Mouse (Mus musculus): ENCODE measurements around the gene Rsrc1. TPM values are rescaled to one million over a fixed set of nuclear protein-coding genes. Genes with fewer than 3 reads are reported as not detected.

Rsrc1 gene
- polyA plus RNA-seq, 1 experiment from 2014 or later, result 30.6 TPM

DNA sequence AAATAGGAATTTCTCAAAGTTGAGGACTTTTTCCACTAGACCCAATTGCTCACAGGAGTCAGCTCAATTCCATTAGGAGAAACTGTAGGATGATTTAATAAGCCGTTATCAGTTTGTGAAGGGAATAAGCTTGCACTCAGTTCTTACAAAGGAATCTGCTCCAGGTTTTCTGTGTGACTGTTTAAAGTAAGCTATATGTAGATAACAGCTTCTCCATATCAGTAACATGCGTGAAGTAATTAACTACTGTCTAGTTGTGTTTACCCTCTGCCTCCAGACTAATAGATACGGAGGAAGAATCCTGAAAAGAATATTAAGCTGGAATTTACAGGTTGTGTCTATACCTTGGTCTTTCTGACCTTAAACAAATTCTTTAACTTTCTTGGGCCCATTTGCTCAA, 299.1 kb downstream of the Rsrc1 start:
- Histone ChIP-seq H3K4me1 (ENCODE audit: control insufficient read depth, insufficient read depth, low read length) (no peaks in the 10 kb centered on the region), H3K4me3 (ENCODE audit: low read depth, low read length) (no peak overlapping the region), H3K9me3 (replicated peaks; ENCODE audit: control insufficient read depth, low read length) (no peaks in the 10 kb centered on the region), H3K9ac (ENCODE audit: low read length) (no peak overlapping the region), H3K27me3 (replicated peaks; ENCODE audit: control insufficient read depth, insufficient read depth, low read length) (no peaks in the 10 kb centered on the region), H3K27ac (ENCODE audit: low read depth, low read length) (no peak overlapping the region), H3K4me2 (ENCODE audit: low read length) (no peak overlapping the region), H3K36me3 (ENCODE audit: control insufficient read depth, insufficient read depth, low read length) (no peaks in the 10 kb centered on the region)
- 83% methylated on average over 3 of the region's 3 CpGs for WGBS
- DNase-seq (ENCODE audit: low spot score) (no peak), ATAC-seq (no peak)

- 100% methylated on average over 1 of the region's 1 CpGs for whole genome bisulfite sequencing
- H3K4me3 ChIP-seq (ENCODE audit: low read depth, low read length), result no peak overlapping the region
- no peak overlapping the region for H3K4me2 ChIP-seq (ENCODE audit: low read length)
- no peaks in the 10 kb centered on the region for H3K36me3 ChIP-seq (ENCODE audit: control insufficient read depth, insufficient read depth, low read length)
- DNase-seq (ENCODE audit: low spot score), result no peak
- no peak overlapping the region for H3K27ac ChIP-seq (ENCODE audit: low read depth, low read length)
- H3K9me3 ChIP-seq (replicated peaks; ENCODE audit: control insufficient read depth, low read length), result no peaks in the 10 kb centered on the region
- H3K27me3 ChIP-seq (replicated peaks; ENCODE audit: control insufficient read depth, insufficient read depth, low read length), result no peaks in the 10 kb centered on the region
- ATAC-seq, result no peak
- no peak overlapping the region for H3K9ac ChIP-seq (ENCODE audit: low read length)
- no peaks in the 10 kb centered on the region for H3K4me1 ChIP-seq (ENCODE audit: control insufficient read depth, insufficient read depth, low read length)
These were observed 302.8 kb downstream of the Rsrc1 start for GRCm38 (mm10) chr3:67284039-67284438.

- peak; percentile 42 for DNase-seq (ENCODE audit: low spot score)
- Histone ChIP-seq H3K36me3 (ENCODE audit: control insufficient read depth, insufficient read depth, low read length) (no peaks in the 10 kb centered on the region), H3K9me3 (replicated peaks; ENCODE audit: control insufficient read depth, low read length) (no peaks in the 10 kb centered on the region), H3K4me2 (ENCODE audit: low read length) (no peak overlapping the region), H3K27ac (ENCODE audit: low read depth, low read length) (no peak overlapping the region), H3K4me1 (ENCODE audit: control insufficient read depth, insufficient read depth, low read length) (no peaks in the 10 kb centered on the region), H3K9ac (ENCODE audit: low read length) (no peak overlapping the region), H3K4me3 (ENCODE audit: low read depth, low read length) (no peak overlapping the region), H3K27me3 (replicated peaks; ENCODE audit: control insufficient read depth, insufficient read depth, low read length) (no peaks in the 10 kb centered on the region)
- 0 out of 2 replicates have a peak, but pooled peaks have one; percentile 34 for ATAC-seq
- 45% methylated on average over 4 of the region's 4 CpGs for WGBS
These were observed 303.7 kb downstream of the Rsrc1 start for GRCm38 (mm10) chr3:67284848-67285247.

- Histone ChIP-seq H3K9ac (ENCODE audit: low read length) (no peak overlapping the region), H3K27ac (ENCODE audit: low read depth, low read length) (no peak overlapping the region), H3K4me1 (ENCODE audit: control insufficient read depth, insufficient read depth, low read length) (no peaks in the 10 kb centered on the region), H3K36me3 (ENCODE audit: control insufficient read depth, insufficient read depth, low read length) (no peaks in the 10 kb centered on the region), H3K4me3 (ENCODE audit: low read depth, low read length) (no peak overlapping the region), H3K27me3 (replicated peaks; ENCODE audit: control insufficient read depth, insufficient read depth, low read length) (no peaks in the 10 kb centered on the region), H3K4me2 (ENCODE audit: low read length) (no peak overlapping the region), H3K9me3 (replicated peaks; ENCODE audit: control insufficient read depth, low read length) (no peaks in the 10 kb centered on the region)
- ATAC-seq (no peak), DNase-seq (ENCODE audit: low spot score) (no peak)
- WGBS, result 94% methylated on average over 7 of the region's 7 CpGs
These were observed 307.5 kb downstream of the Rsrc1 start for GRCm38 (mm10) chr3:67288664-67289063.

GRCm38 (mm10) chr3:67289482-67289881, 308.3 kb downstream of the Rsrc1 start:
- Histone ChIP-seq H3K9ac (ENCODE audit: low read length) (no peak overlapping the region), H3K27ac (ENCODE audit: low read depth, low read length) (no peak overlapping the region), H3K4me2 (ENCODE audit: low read length) (no peak overlapping the region), H3K9me3 (replicated peaks; ENCODE audit: control insufficient read depth, low read length) (no peaks in the 10 kb centered on the region), H3K4me1 (ENCODE audit: control insufficient read depth, insufficient read depth, low read length) (no peaks in the 10 kb centered on the region), H3K36me3 (ENCODE audit: control insufficient read depth, insufficient read depth, low read length) (no peaks in the 10 kb centered on the region), H3K4me3 (ENCODE audit: low read depth, low read length) (no peak overlapping the region), H3K27me3 (replicated peaks; ENCODE audit: control insufficient read depth, insufficient read depth, low read length) (no peaks in the 10 kb centered on the region)
- no peak for ATAC-seq
- DNase-seq (ENCODE audit: low spot score), result no peak
- 84% methylated on average over 6 of the region's 6 CpGs for WGBS

DNA sequence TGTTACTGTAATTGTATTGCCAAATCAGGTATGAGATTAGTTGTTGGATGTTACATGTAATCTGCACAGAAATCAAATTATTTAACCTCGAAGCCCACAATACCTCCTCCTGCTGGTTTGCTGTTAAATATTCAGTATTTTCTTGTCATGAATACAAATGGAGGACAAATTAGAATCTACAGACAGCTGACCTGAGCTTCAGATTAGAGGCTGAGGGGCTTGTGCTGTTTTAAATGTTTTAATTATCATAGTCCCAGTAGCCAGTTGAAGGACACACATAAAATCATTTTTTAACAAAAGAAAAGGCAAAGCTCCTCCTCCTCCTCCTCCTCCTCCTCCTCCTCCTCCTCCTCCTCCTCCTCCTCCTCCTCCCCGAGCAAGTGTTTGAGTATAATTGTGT, 327.5 kb downstream of the Rsrc1 start:
- no peaks in the 10 kb centered on the region for H3K9me3 ChIP-seq (replicated peaks; ENCODE audit: control insufficient read depth, low read length)
- 0 out of 2 replicates have a peak, but pooled peaks cover 3% of the 10 kb centered on the region for H3K4me1 ChIP-seq (ENCODE audit: control insufficient read depth, insufficient read depth, low read length)
- ATAC-seq (no peak), DNase-seq (ENCODE audit: low spot score) (no peak)
- no peak overlapping the region for H3K4me2 ChIP-seq (ENCODE audit: low read length)
- WGBS, result 49% methylated on average over 1 of the region's 2 CpGs
- no peaks in the 10 kb centered on the region for H3K27me3 ChIP-seq (replicated peaks; ENCODE audit: control insufficient read depth, insufficient read depth, low read length)
- no peaks in the 10 kb centered on the region for H3K36me3 ChIP-seq (ENCODE audit: control insufficient read depth, insufficient read depth, low read length)
- H3K9ac ChIP-seq (ENCODE audit: low read length), result no peak overlapping the region
- H3K4me3 ChIP-seq (ENCODE audit: low read depth, low read length), result no peak overlapping the region
- no peak overlapping the region for H3K27ac ChIP-seq (ENCODE audit: low read depth, low read length)

DNA sequence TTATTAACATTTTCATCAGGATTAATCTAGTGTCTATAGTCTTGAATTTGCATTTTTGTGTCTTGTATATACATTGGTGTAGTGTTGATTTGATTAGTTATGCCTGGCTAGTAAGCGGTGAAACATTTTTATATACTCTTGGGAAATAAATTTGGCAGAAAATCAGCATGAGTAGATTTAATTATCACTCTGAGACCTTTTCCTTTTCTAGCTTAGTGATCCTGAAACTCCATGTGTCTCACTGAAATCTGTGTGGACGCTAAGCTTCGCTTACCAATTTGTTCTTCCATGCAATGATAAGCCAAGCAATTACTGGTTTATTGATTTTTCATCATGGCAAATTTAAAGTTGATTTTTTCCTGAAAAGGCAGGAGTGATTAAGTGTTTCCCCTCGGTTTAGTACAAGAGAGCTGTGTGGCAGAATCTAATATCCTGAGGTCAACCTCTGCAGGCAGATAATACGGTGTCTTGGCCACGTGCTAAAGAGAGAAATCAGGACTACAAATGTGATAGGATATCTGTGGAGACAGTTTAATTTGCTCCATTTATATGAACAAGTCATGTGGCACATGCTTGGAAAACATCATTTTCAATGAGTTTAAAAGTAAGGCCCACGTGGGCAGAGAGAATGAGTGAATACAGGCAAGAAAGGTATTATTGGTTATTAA, 328.6 kb downstream of the Rsrc1 start:
- Histone ChIP-seq H3K9ac (ENCODE audit: low read length) (no peak overlapping the region), H3K36me3 (ENCODE audit: control insufficient read depth, insufficient read depth, low read length) (no peaks in the 10 kb centered on the region), H3K4me1 (ENCODE audit: control insufficient read depth, insufficient read depth, low read length) (0 out of 2 replicates have a peak, but pooled peaks cover 3% of the 10 kb centered on the region), H3K27ac (ENCODE audit: low read depth, low read length) (no peak overlapping the region), H3K9me3 (replicated peaks; ENCODE audit: control insufficient read depth, low read length) (no peaks in the 10 kb centered on the region), H3K4me2 (ENCODE audit: low read length) (no peak overlapping the region), H3K4me3 (ENCODE audit: low read depth, low read length) (no peak overlapping the region), H3K27me3 (replicated peaks; ENCODE audit: control insufficient read depth, insufficient read depth, low read length) (no peaks in the 10 kb centered on the region)
- no peak for ATAC-seq
- 68% methylated on average over 7 of the region's 7 CpGs for WGBS
- DNase-seq (ENCODE audit: low spot score), result peak; percentile 48

- Histone ChIP-seq H3K9me3 (replicated peaks; ENCODE audit: control insufficient read depth, low read length) (no peaks in the 10 kb centered on the region), H3K4me1 (ENCODE audit: control insufficient read depth, insufficient read depth, low read length) (0 out of 2 replicates have a peak, but pooled peaks cover 3% of the 10 kb centered on the region), H3K36me3 (ENCODE audit: control insufficient read depth, insufficient read depth, low read length) (no peaks in the 10 kb centered on the region), H3K27ac (ENCODE audit: low read depth, low read length) (no peak overlapping the region), H3K9ac (ENCODE audit: low read length) (no peak overlapping the region), H3K4me2 (ENCODE audit: low read length) (no peak overlapping the region), H3K4me3 (ENCODE audit: low read depth, low read length) (no peak overlapping the region), H3K27me3 (replicated peaks; ENCODE audit: control insufficient read depth, insufficient read depth, low read length) (no peaks in the 10 kb centered on the region)
- no peak for ATAC-seq
- no peak for DNase-seq (ENCODE audit: low spot score)
- WGBS, result 78% methylated on average over 2 of the region's 2 CpGs
These were observed 330.2 kb downstream of the Rsrc1 start for GRCm38 (mm10) chr3:67311436-67311835.

- H3K4me2 ChIP-seq (ENCODE audit: low read length), result no peak overlapping the region
- H3K27me3 ChIP-seq (replicated peaks; ENCODE audit: control insufficient read depth, insufficient read depth, low read length), result no peaks in the 10 kb centered on the region
- 79% methylated on average over 4 of the region's 4 CpGs for WGBS
- H3K4me3 ChIP-seq (ENCODE audit: low read depth, low read length), result no peak overlapping the region
- H3K4me1 ChIP-seq (ENCODE audit: control insufficient read depth, insufficient read depth, low read length), result no peaks in the 10 kb centered on the region
- DNase-seq (ENCODE audit: low spot score), result no peak
- H3K36me3 ChIP-seq (ENCODE audit: control insufficient read depth, insufficient read depth, low read length), result no peaks in the 10 kb centered on the region
- no peak overlapping the region for H3K27ac ChIP-seq (ENCODE audit: low read depth, low read length)
- no peak for ATAC-seq
- H3K9ac ChIP-seq (ENCODE audit: low read length), result no peak overlapping the region
- no peaks in the 10 kb centered on the region for H3K9me3 ChIP-seq (replicated peaks; ENCODE audit: control insufficient read depth, low read length)
These were observed 341.2 kb downstream of the Rsrc1 start for GRCm38 (mm10) chr3:67322422-67322821.
